Mouse (Mus musculus): ENCODE data around the gene Ttc7b.

DNA sequence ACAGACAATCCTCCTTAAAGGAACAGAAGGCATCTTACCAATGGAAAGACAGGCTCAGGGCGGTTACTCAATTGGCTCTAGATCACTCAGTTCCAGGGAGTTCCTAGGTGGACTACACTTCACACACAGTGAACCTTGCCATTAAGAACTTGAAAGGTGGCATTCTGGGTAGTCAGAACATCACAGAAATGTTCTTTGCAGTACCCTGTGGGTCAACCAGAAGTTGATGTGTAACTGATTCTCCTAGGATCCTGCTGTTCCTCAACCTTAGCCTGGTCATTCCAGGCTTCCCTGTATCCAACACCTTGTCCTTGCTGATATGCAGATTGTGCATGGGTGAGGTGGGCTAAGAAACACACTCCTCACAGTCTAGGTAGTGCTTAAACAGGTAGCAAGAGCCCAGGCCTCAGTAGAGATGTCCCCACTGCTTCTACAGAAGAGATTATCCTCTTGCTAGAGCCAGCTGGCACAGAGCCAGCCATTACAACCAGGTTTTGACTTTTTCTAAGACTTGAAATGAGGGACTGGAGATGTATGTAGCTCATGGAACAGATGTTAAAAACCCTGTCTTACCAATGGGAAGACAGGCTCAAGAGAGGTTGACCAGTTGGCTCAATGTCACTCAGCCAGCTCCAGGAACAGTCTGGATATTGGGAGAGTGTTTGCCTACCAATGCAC, 4.3 kb downstream of the Ttc7b start:
- TF ChIP-seq CTCF (IDR thresholded peaks at IDR 0.05; ENCODE audit: low read depth) (no peak), EP300 (IDR thresholded peaks at IDR 0.05; ENCODE audit: low read depth) (no peak)

Measured in liver, embryonic 14.5 days (tissue).